In genomic region chr6:134055588-134055987, GRCm38 (mm10) we compare ENCODE assay signal across 21 mouse cellular contexts.
"Had no signal": no experiment of that assay in that cellular context is flagged by ENCODE, and none has a peak within 500 bp of the region (broad histone marks: within the 10 kb centered on the region; RNA-seq: fewer than 3 reads in every experiment).

No protein-coding gene starts in this region.

- H3K9me3 ChIP-seq: limb, embryonic 12.5 days; limb, embryonic 15.5 days; midbrain, embryonic 12.5 days; midbrain, embryonic 15.5 days; neural tube, embryonic 12.5 days; neural tube, embryonic 15.5 days had no signal

- DNase-seq: kidney, adult 2 months; kidney, postnatal 10 days; kidney, postnatal 36 days; layer of hippocampus, postnatal 36 days; left cerebral cortex, postnatal 4 days; liver, postnatal 0 days; lung, embryonic 14.5 days; retina, postnatal 1 day; right cerebral cortex, postnatal 25 days; thymus, adult 18-20 months; thymus, postnatal 36 days had no signal

- H3K9ac ChIP-seq: limb, embryonic 12.5 days; limb, embryonic 15.5 days; liver, embryonic 14.5 days; liver, postnatal 0 days; lung, embryonic 14.5 days; midbrain, embryonic 12.5 days; midbrain, embryonic 15.5 days; neural tube, embryonic 12.5 days; neural tube, embryonic 15.5 days had no signal

- H3K27me3 ChIP-seq: limb, embryonic 12.5 days; limb, embryonic 15.5 days; midbrain, embryonic 12.5 days; midbrain, embryonic 15.5 days; neural tube, embryonic 12.5 days; neural tube, embryonic 15.5 days had no signal

- H3K36me3 ChIP-seq: limb, embryonic 15.5 days; midbrain, embryonic 12.5 days; midbrain, embryonic 15.5 days; neural tube, embryonic 12.5 days; neural tube, embryonic 15.5 days had no signal

- H3K27ac ChIP-seq: left cerebral cortex, adult 2 months; limb, embryonic 12.5 days; limb, embryonic 15.5 days; liver, embryonic 14.5 days; macrophage; midbrain, embryonic 12.5 days; midbrain, embryonic 15.5 days; neural tube, embryonic 12.5 days; neural tube, embryonic 15.5 days had no signal

- H3K4me2 ChIP-seq: limb, embryonic 12.5 days; limb, embryonic 15.5 days; lung, embryonic 14.5 days; midbrain, embryonic 12.5 days; midbrain, embryonic 15.5 days; neural tube, embryonic 12.5 days; neural tube, embryonic 15.5 days had no signal

- ATAC-seq: liver, postnatal 0 days; lung, postnatal 0 days; midbrain, embryonic 15.5 days had no signal

- H3K4me3 ChIP-seq: left cerebral cortex, adult 2 months; limb, embryonic 12.5 days; limb, embryonic 15.5 days; midbrain, embryonic 12.5 days; midbrain, embryonic 15.5 days; neural tube, embryonic 12.5 days; neural tube, embryonic 15.5 days had no signal
